Comparison of ENCODE assay signal across 13 mouse cellular contexts in the genomic region with DNA sequence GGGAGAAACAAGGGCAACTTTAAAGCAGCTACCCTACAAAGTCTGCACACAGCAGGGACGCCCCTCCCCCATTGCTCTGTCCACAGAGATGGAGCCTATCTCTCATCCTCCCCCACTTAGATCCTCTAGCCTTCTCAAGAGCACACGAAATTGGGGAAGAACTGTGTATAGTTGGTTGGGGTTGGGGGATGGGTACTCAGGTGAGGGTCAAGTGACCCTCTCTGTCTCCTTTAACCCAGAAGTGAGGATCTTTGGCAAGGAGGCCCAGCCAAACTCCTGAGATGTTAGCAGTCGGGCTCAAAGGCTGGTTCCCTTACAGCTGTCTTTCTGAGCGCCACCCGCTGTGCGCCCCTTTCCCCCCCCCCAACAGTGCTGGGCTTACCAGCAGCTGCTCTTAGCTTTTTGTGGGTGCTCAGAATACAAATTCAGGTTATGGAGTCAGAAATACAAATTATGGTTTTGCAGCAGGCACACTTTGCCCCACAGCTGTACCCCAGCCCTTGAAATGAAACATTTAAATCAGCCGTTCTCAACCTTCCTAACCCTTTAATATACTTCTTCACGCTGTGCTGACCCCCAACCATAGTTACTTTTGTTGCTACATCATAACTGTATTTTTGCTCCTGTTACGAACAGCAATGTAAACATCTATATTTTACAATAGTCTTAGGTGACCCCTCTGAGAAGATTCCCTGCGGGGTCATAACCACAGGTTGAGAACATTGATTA. TPM values are rescaled to one million over a fixed set of nuclear protein-coding genes. Genes with fewer than 3 reads are reported as not detected.
DNase-seq lines count a peak whose midpoint lies in the region; ATAC-seq and TF ChIP-seq lines count a peak whose summit lies in the region.
"Had no signal": no experiment of that assay in that cellular context is flagged by ENCODE, and none has a peak within 500 bp of the region (broad histone marks: within the 10 kb centered on the region; RNA-seq: fewer than 3 reads in every experiment).

No protein-coding gene starts in this region.

- no peak overlapping the region for H3K4me2 ChIP-seq in hindbrain, embryonic 13.5 days
- H3K4me2 ChIP-seq in hindbrain, postnatal 0 days (ENCODE audit: low read depth, low read length), result no peak overlapping the region
- H3K4me2 ChIP-seq in myocyte (ENCODE audit: low read depth), result no peak overlapping the region

- 0 out of 2 replicates have a peak, but pooled peaks have one; percentile 39 for ATAC-seq in hindbrain, embryonic 13.5 days (ENCODE audit: low FRiP score)
- ATAC-seq in hindbrain, postnatal 0 days, result no peak

- H3K36me3 ChIP-seq in hindbrain, embryonic 13.5 days, result no peaks in the 10 kb centered on the region
- no peaks in the 10 kb centered on the region for H3K36me3 ChIP-seq in hindbrain, postnatal 0 days (ENCODE audit: insufficient read depth, low read length)
- H3K36me3 ChIP-seq in spleen, adult 2 months (ENCODE audit: control insufficient read depth, insufficient read depth, low read length), result no peaks in the 10 kb centered on the region
- H3K36me3 ChIP-seq in myocyte (ENCODE audit: control insufficient read depth, insufficient read depth), result no peaks in the 10 kb centered on the region

- no peaks in the 10 kb centered on the region for H3K79me2 ChIP-seq in myocyte (ENCODE audit: control insufficient read depth, insufficient read depth)

- no peak overlapping the region for H3K9ac ChIP-seq in hindbrain, embryonic 13.5 days
- no peak overlapping the region for H3K9ac ChIP-seq in hindbrain, postnatal 0 days (replicated peaks; ENCODE audit: low read length)

- no peak overlapping the region for H3ac ChIP-seq in myocyte (ENCODE audit: control insufficient read depth, insufficient read length)

- no peaks in the 10 kb centered on the region for H3K9me3 ChIP-seq in hindbrain, embryonic 13.5 days
- H3K9me3 ChIP-seq in hindbrain, postnatal 0 days (ENCODE audit: low read length), result no peaks in the 10 kb centered on the region
- H3K9me3 ChIP-seq: megakaryocyte, embryonic 14.5 days had no signal

- DNase-seq in hindbrain, postnatal 0 days (ENCODE audit: low spot score), result no peak
- DNase-seq in spleen, adult 2 months (ENCODE audit: low read depth in 1 of 2, low spot score in 2 of 2), result no peak
- no peak for DNase-seq in spleen, adult 12 weeks (ENCODE audit: low spot score)
- DNase-seq in thymus, postnatal 4 days, result peak; percentile 93
- DNase-seq in kidney, postnatal 36 days, result no peak
- no peak for DNase-seq in urinary bladder, postnatal 25 days (ENCODE audit: low spot score)
- DNase-seq: adrenal gland, postnatal 10 days; heart, adult 18-20 months; heart, postnatal 10 days had no signal

- TF ChIP-seq POLR2A in spleen, adult 2 months (IDR thresholded peaks at IDR 0.05; ENCODE audit: low read depth, low read length), result no peak
- no peak for TF ChIP-seq POLR2A in myocyte (IDR thresholded peaks at IDR 0.05; ENCODE audit: insufficient read length, low read depth)

- peaks cover 23% of the 10 kb centered on the region for H3K4me1 ChIP-seq in hindbrain, embryonic 13.5 days (replicated peaks)
- no peaks in the 10 kb centered on the region for H3K4me1 ChIP-seq in hindbrain, postnatal 0 days (ENCODE audit: insufficient read depth, low read length)
- H3K4me1 ChIP-seq in spleen, adult 2 months (ENCODE audit: control insufficient read depth, insufficient read depth, insufficient read length), result peaks cover 69% of the 10 kb centered on the region; the same call in 1 of the 2 replicates

- no peak overlapping the region for H3K4me3 ChIP-seq in hindbrain, embryonic 13.5 days
- no peak overlapping the region for H3K4me3 ChIP-seq in hindbrain, postnatal 0 days (ENCODE audit: low read length)
- no peak overlapping the region for H3K4me3 ChIP-seq in spleen, adult 2 months (ENCODE audit: extremely low read depth, insufficient read depth, insufficient read length)
- H3K4me3 ChIP-seq in myocyte, result no peak overlapping the region
- H3K4me3 ChIP-seq: megakaryocyte, embryonic 14.5 days had no signal

- no peak for TF ChIP-seq CTCF in hindbrain, postnatal 0 days (IDR thresholded peaks at IDR 0.05; ENCODE audit: low read depth)
- no peak for TF ChIP-seq CTCF in spleen, adult 2 months (IDR thresholded peaks at IDR 0.05; ENCODE audit: extremely low read depth, insufficient read depth, insufficient read length, insufficient replicate concordance)

- no peak overlapping the region for H3K27ac ChIP-seq in hindbrain, embryonic 13.5 days
- H3K27ac ChIP-seq in hindbrain, postnatal 0 days, result no peak overlapping the region
- peak overlapping the region; percentile 60 for H3K27ac ChIP-seq in spleen, adult 2 months (ENCODE audit: insufficient read depth, low read length)
- H3K27ac ChIP-seq: stomach, postnatal 0 days had no signal

- H3K27me3 ChIP-seq in hindbrain, embryonic 13.5 days, result peaks cover 11% of the 10 kb centered on the region; the same call in 1 of the 2 replicates
- no peaks in the 10 kb centered on the region for H3K27me3 ChIP-seq in hindbrain, postnatal 0 days (ENCODE audit: insufficient read depth, low read length)
- H3K27me3 ChIP-seq in spleen, adult 2 months (ENCODE audit: control insufficient read depth, insufficient read depth, low read length), result no peaks in the 10 kb centered on the region
- no peaks in the 10 kb centered on the region for H3K27me3 ChIP-seq in myocyte (ENCODE audit: control insufficient read depth, insufficient read depth, insufficient read length)

- 31% methylated on average over 10 of the region's 10 CpGs for WGBS in hindbrain, embryonic 13.5 days
- 34% methylated on average over 10 of the region's 10 CpGs for WGBS in hindbrain, postnatal 0 days
- WGBS in spleen, adult 2 months, result 36% methylated on average over 10 of the region's 10 CpGs

TF ChIP-seq in myocyte, 11 proteins besides CTCF, POLR2A, EP300 and RAD21:
- TF ChIP-seq CEBPB (IDR thresholded peaks at IDR 0.05; ENCODE audit: insufficient read depth, poor library complexity, severe bottlenecking), result no peak
- TF ChIP-seq SRF (IDR thresholded peaks at IDR 0.05; ENCODE audit: control insufficient read depth, insufficient read length, low read depth), result no peak
- TF ChIP-seq E2F4 (IDR thresholded peaks at IDR 0.05; ENCODE audit: insufficient read depth), result no peak
- TF ChIP-seq MYOD1 (IDR thresholded peaks at IDR 0.05; ENCODE audit: control insufficient read depth in 1 of 3, insufficient read length in 2 of 3, low read depth in 2 of 3), result peak in 2 of 3 experiments; percentile 53 to 78
- peak; percentile 33 to 84 (median 76) for TF ChIP-seq MYOG (IDR thresholded peaks at IDR 0.05; ENCODE audit: control insufficient read depth in 1 of 3, insufficient read depth in 1 of 3, insufficient read length in 2 of 3, low read depth in 2 of 3)
- no peak for TF ChIP-seq TCF3 (IDR thresholded peaks at IDR 0.05; ENCODE audit: insufficient read length, low read depth)
- no peak for TF ChIP-seq POLR2AphosphoS2 (IDR thresholded peaks at IDR 0.05; ENCODE audit: insufficient read length, low read depth)
- no peak for TF ChIP-seq TCF12 (IDR thresholded peaks at IDR 0.05; ENCODE audit: insufficient read depth, poor library complexity, severe bottlenecking)
- TF ChIP-seq REST (IDR thresholded peaks at IDR 0.05; ENCODE audit: insufficient read depth, insufficient read length), result no peak
- no peak for TF ChIP-seq USF1 (IDR thresholded peaks at IDR 0.05; ENCODE audit: low read depth)
- no peak for TF ChIP-seq MAX (IDR thresholded peaks at IDR 0.05; ENCODE audit: low read depth)

RNA-seq across cellular contexts. Expression of a gene that starts 50.1 kb away (rescaled TPM):
- 38.7 and 41.6 TPM in 2 replicates for polyA plus RNA-seq in hindbrain, embryonic 13.5 days (2015; fragmentation: Nextera tagmentation; extraction: Ambion mirVana)
- 9.7 and 14.7 TPM in 2 replicates for total RNA-seq in hindbrain, postnatal 0 days (2014; rRNA removed)
- 34.4 and 35.3 TPM in 2 replicates for polyA plus RNA-seq in hindbrain, postnatal 0 days (2015; fragmentation: Nextera tagmentation; extraction: Ambion mirVana)
- 3.1 and 3.6 TPM in 2 replicates for polyA plus RNA-seq in spleen, adult 2 months (2012; rRNA removed)
- 30.8 TPM for polyA plus RNA-seq in myocyte (2012; fragmentation: generic; extraction: Trizol)
